Mouse (Mus musculus) lung, postnatal 0 days (tissue): ENCODE data around the gene Polr1d.

Experiments
- CTCF ChIP-seq: IDR thresholded peaks from 2 replicates; pipeline ENCODE4 v1.5.1; 2016; ENCODE audit warnings: antibody characterized with exemption, mild to moderate bottlenecking
- EP300 ChIP-seq: IDR thresholded peaks from 2 replicates; pipeline ENCODE4 v1.6.1; 2016; ENCODE audit warnings: antibody characterized with exemption, mild to moderate bottlenecking, control low read depth

DNA sequence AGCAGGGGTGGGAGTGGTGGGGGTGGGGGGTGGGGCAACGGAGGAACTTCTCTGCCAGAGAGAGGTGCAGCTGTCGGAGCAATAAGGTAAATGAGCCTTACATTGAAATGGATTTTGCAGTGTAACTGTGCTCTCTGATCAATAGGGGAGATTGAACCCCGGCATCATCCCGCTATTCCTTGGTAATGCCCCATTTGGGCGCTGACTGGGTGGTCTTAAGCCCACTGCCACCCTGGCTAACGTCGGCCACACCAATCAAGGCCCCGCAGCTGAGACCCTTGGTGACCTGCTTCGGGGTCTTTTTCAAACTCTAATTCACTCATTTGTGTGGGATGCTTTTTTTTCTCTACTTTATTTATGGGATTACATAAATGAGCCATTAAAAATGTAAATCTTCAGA is 47.9 kb downstream of the Polr1d start:
- TF ChIP-seq CTCF (no peak), EP300 (no peak)
